Mouse (Mus musculus): Measurements from ENCODE around the gene Rnf207. TPM values are rescaled to one million over a fixed set of nuclear protein-coding genes. Genes with fewer than 3 reads are reported as not detected.

The Rnf207 gene
- total and polyA plus RNA-seq, 3 experiments = 0.51 TPM; not detected in 2

DNA sequence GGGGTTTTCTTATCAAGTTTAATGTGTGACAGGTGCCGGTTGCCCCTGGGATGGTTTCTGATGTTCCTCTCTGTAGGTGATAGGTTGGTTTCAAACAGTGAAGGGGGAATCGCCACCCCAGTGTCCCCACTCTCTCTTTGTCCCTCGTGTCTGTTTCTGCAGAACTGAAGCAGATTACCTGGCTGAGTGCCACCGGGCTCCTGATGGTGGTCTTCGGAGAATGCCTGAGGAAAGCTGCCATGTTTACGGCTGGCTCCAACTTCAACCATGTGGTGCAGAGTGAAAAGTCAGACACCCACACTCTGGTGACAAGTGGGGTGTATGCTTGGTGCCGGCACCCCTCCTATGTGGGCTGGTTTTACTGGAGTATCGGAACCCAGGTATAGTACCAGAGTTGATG lies 18.4 kb downstream of the Rnf207 start:
- Histone ChIP-seq H3K9ac (ENCODE audit: insufficient read depth, low read depth) (no peak overlapping the region), H3K9me3 (replicated peaks; ENCODE audit: low read length) (no peaks in the 10 kb centered on the region), H3K36me3 (replicated peaks in 1 of 2; ENCODE audit: control insufficient read depth in 1 of 2, insufficient read depth in 1 of 2, low read length in 1 of 2) (peaks cover 44 to 62% of the 10 kb centered on the region in 2 experiments), H3K27ac (ENCODE audit: insufficient read depth, low read depth) (no peak overlapping the region), H3K4me2 (ENCODE audit: insufficient read depth, low read depth, poor library complexity, severe bottlenecking) (no peak overlapping the region), H3K79me2 (replicated peaks; ENCODE audit: control insufficient read depth, extremely low read depth, insufficient read depth, poor library complexity, severe bottlenecking) (peaks cover 5% of the 10 kb centered on the region; the same call in 1 of the 2 replicates), H3K27me3 (replicated peaks) (peaks cover under 1% of the 10 kb centered on the region), H3K4me1 (ENCODE audit: control insufficient read depth in 1 of 2, insufficient read depth in 2 of 2) (peaks cover 9 to 31% of the 10 kb centered on the region in 2 experiments; a peak in 3 of 4 replicates), H3K4me3 (replicated peaks in 1 of 3; ENCODE audit: low read depth in 2 of 3, low read length in 2 of 3, poor library complexity in 1 of 3) (no peak overlapping the region)
- TF ChIP-seq KAT2A (IDR thresholded peaks at IDR 0.05; ENCODE audit: insufficient replicate concordance, low read length) (no peak), UBTF (IDR thresholded peaks at IDR 0.05; ENCODE audit: low read depth, low read length) (no peak), ZMIZ1 (IDR thresholded peaks at IDR 0.05; ENCODE audit: low read depth, low read length) (no peak), HCFC1 (IDR thresholded peaks at IDR 0.05; ENCODE audit: low read depth, low read length) (no peak), CHD1 (IDR thresholded peaks at IDR 0.05; ENCODE audit: low read depth, low read length) (no peak), USF1 (IDR thresholded peaks at IDR 0.05; ENCODE audit: low read depth, low read length) (no peak), JUND (conservative IDR thresholded peaks at IDR 0.05; ENCODE audit: low read depth, low read length) (no peak), PAX5 (IDR thresholded peaks at IDR 0.05; ENCODE audit: low read length) (no peak), MAX (IDR thresholded peaks at IDR 0.05; ENCODE audit: low read length) (no peak), ZNF384 (IDR thresholded peaks at IDR 0.05; ENCODE audit: low read depth, low read length) (no peak), RAD21 (IDR thresholded peaks at IDR 0.05; ENCODE audit: low read depth, low read length) (no peak), NELFE (IDR thresholded peaks at IDR 0.05; ENCODE audit: low read depth, low read length) (no peak), USF2 (conservative IDR thresholded peaks at IDR 0.05; ENCODE audit: low read depth, low read length) (no peak), MYC (IDR thresholded peaks at IDR 0.05; ENCODE audit: low read depth, low read length) (no peak), CTCF (conservative IDR thresholded peaks at IDR 0.05 in 1 of 2, IDR thresholded peaks at IDR 0.05 in 1 of 2; ENCODE audit: low read depth in 2 of 2, low read length in 2 of 2) (no peak), TCF12 (IDR thresholded peaks at IDR 0.05; ENCODE audit: low read depth, low read length) (no peak), MXI1 (IDR thresholded peaks at IDR 0.05; ENCODE audit: low read depth, low read length) (no peak), E2F4 (IDR thresholded peaks at IDR 0.05; ENCODE audit: insufficient replicate concordance, low read depth, low read length) (no peak), MAFK (IDR thresholded peaks at IDR 0.05; ENCODE audit: insufficient replicate concordance, low read length) (no peak), SMC3 (IDR thresholded peaks at IDR 0.05; ENCODE audit: low read depth, low read length) (no peak)
- dilution Hi-C loops (cut with MboI; ENCODE audit: extremely low pct_ligation_motif_present, extremely low pct_unique_long_range_greater_than_20kb, low sequenced_read_pairs) (no loop called here), in situ Hi-C loops (cut with MboI; ENCODE audit: low pct_ligation_motif_present, low pct_unique_long_range_greater_than_20kb, low sequenced_read_pairs) (no loop called here)
- no peak for DNase-seq (ENCODE audit: extremely low read depth)

DNA sequence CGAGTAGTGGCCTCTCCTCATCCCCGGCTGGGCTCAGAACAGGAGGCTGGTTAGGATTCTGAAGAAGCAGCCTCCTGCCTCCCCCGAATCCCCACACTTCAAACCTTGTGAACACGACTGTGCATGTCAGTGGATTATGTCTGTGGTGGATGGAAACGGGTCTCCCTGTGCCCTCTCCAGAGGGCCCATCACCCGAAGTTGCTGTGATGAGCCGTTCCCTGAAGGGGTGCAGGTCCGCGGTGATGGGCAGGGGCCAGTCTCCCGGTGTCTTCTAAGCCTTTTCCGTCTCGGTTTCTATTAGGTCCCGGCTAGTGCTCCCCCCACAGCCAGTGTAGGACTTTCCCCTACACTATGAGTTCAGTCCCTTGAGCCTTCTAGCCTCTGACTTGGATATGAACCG lies 20.0 kb downstream of the Rnf207 start:
- in situ Hi-C loops (cut with MboI; ENCODE audit: low pct_ligation_motif_present, low pct_unique_long_range_greater_than_20kb, low sequenced_read_pairs) (loop anchor here (25.0 kb wide), 1 partner anchor 1813 kb away; no protein-coding TSS in a partner anchor), dilution Hi-C loops (cut with MboI; ENCODE audit: extremely low pct_ligation_motif_present, extremely low pct_unique_long_range_greater_than_20kb, low sequenced_read_pairs) (no loop called here)
- Histone ChIP-seq H3K4me2 (ENCODE audit: insufficient read depth, low read depth, poor library complexity, severe bottlenecking) (peak overlapping the region; percentile 89; the same call in 1 of the 2 replicates), H3K9ac (ENCODE audit: insufficient read depth, low read depth) (no peak overlapping the region; the same call in 1 of the 2 replicates), H3K79me2 (replicated peaks; ENCODE audit: control insufficient read depth, extremely low read depth, insufficient read depth, poor library complexity, severe bottlenecking) (peaks cover 5% of the 10 kb centered on the region; the same call in 1 of the 2 replicates), H3K27ac (ENCODE audit: insufficient read depth, low read depth) (no peak overlapping the region), H3K9me3 (replicated peaks; ENCODE audit: low read length) (no peaks in the 10 kb centered on the region), H3K4me3 (replicated peaks in 1 of 3; ENCODE audit: low read depth in 2 of 3, low read length in 2 of 3, poor library complexity in 1 of 3) (no peak overlapping the region), H3K27me3 (replicated peaks) (peaks cover 6% of the 10 kb centered on the region), H3K4me1 (ENCODE audit: control insufficient read depth in 1 of 2, insufficient read depth in 2 of 2) (peaks cover 9 to 31% of the 10 kb centered on the region in 2 experiments; a peak in 3 of 4 replicates), H3K36me3 (replicated peaks in 1 of 2; ENCODE audit: control insufficient read depth in 1 of 2, insufficient read depth in 1 of 2, low read length in 1 of 2) (peaks cover 38 to 47% of the 10 kb centered on the region in 2 experiments)
- DNase-seq (ENCODE audit: extremely low read depth) = no peak
- TF ChIP-seq POLR2AphosphoS2 (IDR thresholded peaks at IDR 0.05; ENCODE audit: low read depth, low read length) (no peak), RAD21 (IDR thresholded peaks at IDR 0.05; ENCODE audit: low read depth, low read length) (no peak), NRF1 (IDR thresholded peaks at IDR 0.05; ENCODE audit: low read depth, low read length) (no peak), MAFK (IDR thresholded peaks at IDR 0.05; ENCODE audit: insufficient replicate concordance, low read length) (no peak), MAX (IDR thresholded peaks at IDR 0.05; ENCODE audit: low read length) (no peak), RCOR1 (conservative IDR thresholded peaks at IDR 0.05; ENCODE audit: low read depth, low read length) (no peak), KAT2A (IDR thresholded peaks at IDR 0.05; ENCODE audit: insufficient replicate concordance, low read length) (no peak), USF1 (IDR thresholded peaks at IDR 0.05; ENCODE audit: low read depth, low read length) (no peak), NELFE (IDR thresholded peaks at IDR 0.05; ENCODE audit: low read depth, low read length) (no peak), USF2 (conservative IDR thresholded peaks at IDR 0.05; ENCODE audit: low read depth, low read length) (no peak)
